Mouse (Mus musculus) adipocyte (in vitro differentiated cells): ENCODE data around the gene Inka2.

ENCODE experiments used
- DNase-seq: peaks from one replicate; pipeline ENCODE4 v3.0.0-alpha.2; 2016; ENCODE audit warnings: low spot score

Inka2 gene

DNA sequence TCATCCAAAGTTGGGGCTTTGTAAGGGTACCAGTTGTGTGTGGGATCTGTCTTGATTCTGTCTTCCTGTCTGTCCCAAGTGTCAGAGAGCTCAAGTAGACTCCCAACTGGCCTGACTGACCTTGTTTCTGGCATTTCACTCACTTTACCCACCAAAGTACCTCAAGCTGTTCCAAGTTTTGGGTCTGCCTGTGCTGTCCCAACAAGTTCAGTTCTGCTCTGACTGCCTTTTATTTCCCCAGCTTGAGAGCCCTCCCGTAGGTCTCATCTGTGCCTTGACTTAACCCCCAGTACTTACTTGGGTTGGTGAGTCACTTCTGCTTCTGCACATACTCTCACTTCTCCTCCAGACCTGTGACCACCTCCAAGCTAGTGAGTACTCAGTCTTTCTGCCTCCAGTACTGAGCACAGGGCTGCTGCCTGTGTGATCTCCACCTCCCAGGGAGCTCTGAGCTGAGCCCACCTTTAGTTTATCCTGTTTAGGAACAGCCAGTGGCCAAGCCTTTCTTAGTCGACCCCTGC is 17.3 kb downstream of the Inka2 start:
- DNase-seq, result no peak

DNA sequence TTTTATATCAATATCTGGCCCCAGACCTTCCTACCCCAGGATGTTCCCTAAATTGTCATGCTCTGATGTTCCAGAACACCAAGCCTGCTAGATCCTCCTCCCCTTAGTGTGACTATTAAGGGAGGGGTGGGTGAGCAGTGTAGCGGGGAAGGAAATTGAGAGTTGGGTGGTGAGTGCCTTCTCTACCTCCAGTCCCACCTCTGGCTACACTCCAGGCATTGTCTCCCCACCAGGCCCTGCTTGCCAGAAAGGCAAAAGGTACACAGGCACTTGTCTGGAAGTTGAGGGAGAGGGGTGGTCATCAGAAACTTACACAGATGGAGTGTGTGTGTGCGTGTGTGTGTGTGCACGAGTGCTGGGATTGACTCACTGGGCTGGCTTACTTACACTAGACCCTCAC is 18.1 kb downstream of the Inka2 start:
- no peak for DNase-seq

DNA sequence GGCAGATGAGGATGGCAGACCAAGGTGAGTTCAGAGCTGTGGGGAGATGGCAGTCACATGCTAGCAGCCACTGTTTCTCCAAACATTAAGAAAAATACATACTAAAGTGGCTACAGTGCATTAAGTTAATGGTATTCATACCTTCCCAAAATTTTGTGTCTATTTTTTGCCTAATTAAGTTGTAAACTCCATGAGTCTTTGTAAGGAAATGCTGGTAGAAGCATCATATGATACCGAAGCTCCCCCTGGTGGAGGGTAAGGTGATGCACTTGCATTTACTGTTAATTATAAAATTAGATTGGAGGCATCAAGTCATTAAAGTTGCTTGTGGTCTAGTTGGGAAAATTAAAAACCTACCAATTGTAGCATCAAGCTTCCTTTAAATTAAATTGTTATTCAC is 21.6 kb downstream of the Inka2 start:
- DNase-seq, result peak; percentile 79

DNA sequence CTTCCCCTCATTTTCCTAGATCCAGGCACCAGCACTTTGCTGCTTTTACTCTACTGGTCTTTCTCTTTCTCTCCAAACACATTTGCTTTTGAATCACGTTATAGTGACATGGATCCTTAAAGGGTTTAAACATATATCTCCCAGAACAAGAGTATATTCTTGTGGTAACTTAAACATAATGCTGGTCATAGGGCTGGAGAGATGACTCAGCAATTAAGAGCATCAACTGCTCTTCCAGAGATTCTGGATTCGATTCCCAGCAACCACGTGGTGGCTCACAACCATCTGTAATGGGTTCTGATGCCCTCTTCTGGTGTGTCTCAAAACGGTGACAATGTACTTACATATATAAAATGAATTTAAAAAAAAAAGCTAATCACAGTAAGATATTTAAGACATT is 28.0 kb downstream of the Inka2 start:
- no peak for DNase-seq

DNA sequence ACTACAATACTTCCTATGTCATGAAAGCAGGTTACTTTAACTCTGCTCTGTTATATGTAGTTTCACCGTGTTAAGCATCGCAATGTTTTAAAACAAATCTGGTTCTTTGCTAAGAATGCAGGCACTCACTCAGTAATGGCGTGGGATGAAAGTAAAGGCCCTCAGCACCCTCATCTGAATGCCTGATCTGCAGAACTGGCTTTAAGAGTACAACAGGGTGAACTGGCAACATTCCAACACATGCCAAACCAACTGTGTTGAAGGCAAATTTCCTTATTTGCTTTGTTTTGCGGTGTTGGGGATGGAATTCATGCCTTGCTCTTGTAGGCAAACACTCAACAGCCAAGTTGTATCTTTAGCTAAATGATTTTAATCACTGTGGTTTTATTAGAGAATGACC is 29.1 kb downstream of the Inka2 start:
- no peak for DNase-seq

DNA sequence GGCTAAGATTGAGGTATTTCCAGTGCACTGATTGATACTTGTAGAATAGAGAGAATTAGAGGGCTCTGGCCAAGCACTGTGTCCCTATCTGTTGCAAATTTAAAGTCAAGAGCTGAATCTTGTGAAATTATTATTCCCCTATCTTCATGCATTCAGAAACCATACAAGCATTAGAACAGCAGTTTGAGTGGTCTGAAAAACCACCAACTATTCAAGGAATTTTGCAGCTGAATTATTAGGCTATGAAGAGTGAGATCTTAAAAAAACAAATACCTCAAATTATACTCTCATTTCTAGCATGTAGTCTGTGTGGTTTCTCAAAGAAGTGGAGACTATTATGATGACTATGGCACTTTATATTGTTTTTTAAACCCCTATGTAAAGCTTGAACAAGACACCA is 30.9 kb downstream of the Inka2 start:
- DNase-seq, result no peak

DNA sequence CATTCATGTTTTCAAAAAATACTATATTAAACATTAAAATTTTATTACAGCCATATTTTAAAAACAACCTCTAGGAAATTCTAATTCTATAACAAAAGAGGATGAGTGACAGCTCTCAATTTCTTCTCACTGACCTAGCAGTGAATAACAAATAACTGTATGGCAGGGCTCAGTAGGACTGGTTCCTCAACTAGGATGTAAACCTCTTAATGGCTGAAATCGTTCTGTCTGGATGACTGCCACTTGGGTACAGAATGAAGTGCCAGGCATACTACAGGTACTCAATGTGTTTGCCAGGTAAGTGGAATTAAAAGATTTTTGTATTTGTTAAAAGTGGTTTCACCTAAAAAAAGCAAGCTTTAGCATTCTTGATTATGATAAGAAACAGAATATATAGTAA is 31.7 kb downstream of the Inka2 start:
- DNase-seq, result no peak

DNA sequence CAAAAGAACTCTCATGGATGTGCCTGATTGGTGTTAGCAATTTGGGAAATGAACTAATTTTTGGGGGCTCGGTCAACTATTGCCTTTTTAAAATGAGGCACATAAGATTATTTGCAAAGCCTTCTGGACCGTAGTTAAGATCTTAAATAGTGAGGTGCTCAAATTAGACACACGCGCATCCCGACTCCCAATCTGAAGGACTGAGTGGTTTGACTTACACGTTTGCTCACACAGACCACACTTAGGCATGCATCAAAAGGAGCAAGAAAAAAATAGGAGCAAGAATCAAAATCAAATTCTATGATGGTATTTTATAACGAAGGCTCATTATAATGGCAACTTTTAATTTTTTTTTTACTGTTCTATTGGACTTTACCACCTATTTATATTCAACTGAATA is 32.7 kb downstream of the Inka2 start:
- DNase-seq, result no peak

DNA sequence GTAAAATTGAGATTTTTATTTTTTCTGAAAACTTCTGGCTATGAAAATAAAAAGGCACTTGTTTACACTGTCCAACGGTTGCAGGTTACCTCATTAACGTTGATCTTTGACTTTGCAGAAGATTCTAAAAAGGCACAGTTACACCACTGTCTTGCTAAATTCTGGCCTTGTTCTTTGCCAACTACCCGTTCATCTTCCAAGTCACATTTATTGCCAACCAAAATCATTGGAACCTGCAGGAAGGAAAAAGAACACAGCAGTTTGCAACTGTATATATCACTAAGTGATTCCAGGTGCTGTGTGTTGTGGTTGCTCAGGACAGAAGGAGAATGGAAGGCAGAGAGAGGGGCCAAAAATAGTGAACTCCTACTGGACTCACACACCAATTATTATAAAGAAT is 33.3 kb downstream of the Inka2 start:
- peak; percentile 58 for DNase-seq

DNA sequence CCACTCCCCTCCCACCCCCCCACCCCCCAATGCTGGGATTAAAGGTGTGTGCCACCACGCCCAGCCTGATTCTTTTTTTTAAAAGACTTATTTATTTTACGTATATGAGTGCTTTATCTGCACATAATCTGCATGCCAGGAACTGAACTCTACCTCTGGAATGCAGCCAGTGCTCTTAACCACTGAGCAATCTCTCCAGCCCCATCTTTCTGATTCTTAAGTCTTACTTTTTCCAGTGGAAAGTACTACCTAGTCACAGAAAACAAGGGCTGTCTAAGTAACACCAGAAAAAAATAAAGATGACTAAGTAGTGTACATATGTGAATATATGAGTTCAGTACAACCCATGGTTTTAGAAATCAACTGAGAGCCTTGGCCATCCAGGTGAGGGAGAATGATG is 42.1 kb downstream of the Inka2 start:
- DNase-seq, result no peak

DNA sequence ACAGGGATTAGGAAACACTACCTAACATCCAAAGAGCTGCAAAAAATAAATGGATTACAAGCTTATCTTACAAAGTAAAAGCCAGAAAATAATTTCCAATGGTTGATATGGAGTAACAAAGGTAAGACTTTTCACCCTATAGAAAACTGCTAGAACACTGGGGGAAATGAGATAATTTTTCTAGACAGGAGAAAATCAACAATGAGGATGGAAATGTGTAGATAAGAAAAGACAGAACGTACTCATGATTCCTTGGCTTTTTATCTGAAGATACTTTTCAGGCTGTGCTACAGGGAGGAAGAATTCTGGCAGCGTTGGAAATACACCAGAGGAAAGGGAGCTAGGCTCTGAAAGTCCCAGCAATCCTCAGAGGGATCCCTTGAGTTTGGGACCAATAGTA is 46.4 kb downstream of the Inka2 start:
- DNase-seq, result no peak

DNA sequence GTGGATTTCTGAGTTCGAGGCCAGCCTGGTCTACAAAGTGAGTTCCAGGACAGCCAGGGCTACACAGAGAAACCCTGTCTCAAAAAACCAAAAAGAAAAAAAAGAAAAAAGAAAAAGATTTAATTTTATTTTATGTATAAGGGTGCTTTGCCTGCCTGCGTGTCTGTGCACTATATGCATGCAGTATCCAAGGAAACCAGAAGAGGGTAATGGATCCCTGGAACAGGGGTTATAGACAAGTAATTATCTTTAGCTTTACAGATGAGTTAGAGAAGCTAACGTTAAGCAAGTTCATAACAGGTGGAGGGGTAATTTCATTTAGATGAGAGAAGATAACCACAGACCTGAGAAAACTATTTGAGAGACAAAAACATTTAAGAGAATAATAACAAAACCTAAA is 49.8 kb downstream of the Inka2 start:
- no peak for DNase-seq

DNA sequence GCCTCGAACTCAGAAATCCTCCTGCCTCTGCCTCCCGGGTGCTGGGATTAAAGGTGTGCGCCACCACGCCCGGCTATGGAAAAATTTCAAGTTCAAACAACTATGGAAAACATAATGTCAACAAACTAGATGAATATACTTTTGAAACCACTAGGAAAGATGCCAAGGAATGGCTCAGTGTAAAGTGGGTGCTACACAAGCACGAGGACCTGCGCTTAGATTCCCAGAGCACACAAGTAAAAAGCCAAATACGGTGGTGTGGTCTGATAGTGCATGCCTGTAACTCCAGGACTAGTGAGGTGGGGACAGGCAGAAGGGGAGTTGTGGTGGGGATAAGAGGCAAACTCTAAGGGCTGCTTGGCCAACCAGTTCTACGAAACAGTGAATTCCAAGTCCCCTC is 50.7 kb downstream of the Inka2 start:
- DNase-seq, result no peak

DNA sequence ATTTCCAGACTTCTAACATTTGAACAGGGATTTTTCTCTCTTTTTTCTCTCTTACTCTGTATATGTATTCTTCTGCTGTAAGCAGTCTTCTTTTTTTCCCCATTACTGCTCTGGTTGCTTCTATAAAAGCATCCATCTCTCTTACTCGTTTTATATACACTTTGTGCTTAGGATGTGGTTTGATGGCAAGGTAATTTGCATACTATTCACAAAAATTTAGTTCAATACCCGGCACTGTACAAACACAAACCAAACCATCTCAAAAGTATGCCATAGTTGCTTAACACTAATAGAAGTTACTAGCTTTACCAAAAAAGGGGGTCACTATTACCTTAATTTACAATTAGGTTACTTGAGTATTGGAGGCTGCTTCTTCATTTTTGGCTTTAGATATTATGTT is 52.1 kb downstream of the Inka2 start:
- DNase-seq, result no peak

DNA sequence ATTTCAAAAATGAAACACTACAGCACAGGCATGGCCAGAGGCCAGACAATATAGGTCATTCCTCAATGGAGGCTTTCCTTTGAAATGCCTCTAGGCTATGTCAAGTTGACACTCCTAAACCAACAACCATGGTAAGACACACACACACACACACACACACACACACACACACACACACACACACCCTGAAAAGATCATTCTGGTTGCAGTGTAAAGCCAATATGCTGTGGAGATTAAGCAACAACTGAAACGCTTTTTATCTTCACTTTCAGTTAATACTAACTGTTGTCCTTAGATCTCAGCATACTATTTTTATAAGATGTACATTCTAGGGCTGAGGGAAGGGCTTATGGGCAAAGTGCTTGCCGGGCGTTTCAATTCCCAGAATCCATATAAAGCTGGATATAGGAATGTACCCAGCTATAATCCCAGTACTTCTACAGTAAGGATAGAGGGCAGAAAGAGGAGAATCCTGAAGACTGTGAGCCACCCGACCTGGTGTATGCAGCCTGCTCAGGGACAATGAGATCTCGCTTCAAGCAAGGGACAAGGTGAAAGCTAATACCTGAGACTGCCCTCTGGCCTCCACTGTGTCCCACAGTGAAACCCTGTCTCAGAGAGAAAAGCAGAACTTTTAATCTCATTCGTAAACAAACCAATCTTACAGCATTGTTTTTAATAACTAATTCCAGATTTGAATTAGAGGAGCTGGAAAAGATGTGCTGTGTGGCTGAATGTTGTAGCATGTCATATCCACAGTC is 53.1 kb downstream of the Inka2 start:
- no peak for DNase-seq

DNA sequence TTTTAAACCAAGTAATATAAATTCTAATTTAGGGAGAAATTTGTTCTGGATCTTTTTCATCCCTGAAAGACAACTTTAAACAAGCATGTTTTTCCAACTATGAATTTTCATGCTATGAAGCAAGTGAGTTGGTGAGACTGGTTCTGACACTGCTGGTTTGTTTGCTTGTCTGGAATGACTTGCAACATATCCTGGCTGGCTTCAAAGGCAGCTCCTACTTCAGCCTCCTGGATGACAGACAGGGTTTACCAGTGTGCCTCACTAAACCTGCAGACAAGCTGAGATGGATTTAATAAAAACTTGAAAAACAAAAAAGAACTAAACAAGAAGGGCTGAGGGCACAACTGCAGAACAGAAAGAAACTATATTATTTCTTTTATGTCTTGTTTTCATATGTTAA is 53.7 kb downstream of the Inka2 start:
- peak; percentile 43 for DNase-seq

DNA sequence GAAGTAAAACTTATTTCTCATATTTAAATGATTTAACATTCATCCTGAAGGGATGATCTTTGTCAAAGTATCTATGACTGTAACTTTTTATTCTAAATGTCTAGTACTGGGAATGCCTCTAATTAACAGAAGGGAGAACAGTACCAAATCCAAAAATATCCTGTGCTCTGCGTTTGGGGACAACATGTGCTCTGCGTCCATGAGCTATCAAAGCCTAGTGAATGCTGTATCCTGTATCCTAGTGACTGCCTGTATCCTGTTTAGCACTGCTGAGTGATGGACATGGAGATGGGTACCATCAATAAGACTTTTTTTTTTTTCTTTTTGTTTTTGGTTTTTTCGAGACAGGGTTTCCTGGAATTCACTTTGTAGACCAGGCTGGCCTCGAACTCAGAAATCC is 54.3 kb downstream of the Inka2 start:
- no peak for DNase-seq

DNA sequence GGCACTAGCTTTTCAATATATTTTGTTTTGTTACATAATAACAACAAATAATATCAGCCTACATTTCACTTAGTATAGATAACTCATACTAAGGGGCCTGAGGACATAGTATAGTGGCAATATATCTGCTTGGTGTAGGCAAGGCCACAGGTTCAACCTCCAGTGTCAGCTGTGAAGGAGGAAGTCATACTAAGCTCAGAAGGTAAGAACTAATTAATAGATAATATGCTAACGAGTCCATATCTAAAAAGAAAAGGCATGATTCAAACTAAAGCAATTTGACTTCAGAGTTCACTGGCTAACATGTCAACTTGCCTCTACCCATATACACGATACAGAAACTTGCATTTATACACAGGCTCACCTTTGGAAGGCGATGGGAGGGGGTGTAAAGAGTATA is 55.7 kb downstream of the Inka2 start:
- no peak for DNase-seq

DNA sequence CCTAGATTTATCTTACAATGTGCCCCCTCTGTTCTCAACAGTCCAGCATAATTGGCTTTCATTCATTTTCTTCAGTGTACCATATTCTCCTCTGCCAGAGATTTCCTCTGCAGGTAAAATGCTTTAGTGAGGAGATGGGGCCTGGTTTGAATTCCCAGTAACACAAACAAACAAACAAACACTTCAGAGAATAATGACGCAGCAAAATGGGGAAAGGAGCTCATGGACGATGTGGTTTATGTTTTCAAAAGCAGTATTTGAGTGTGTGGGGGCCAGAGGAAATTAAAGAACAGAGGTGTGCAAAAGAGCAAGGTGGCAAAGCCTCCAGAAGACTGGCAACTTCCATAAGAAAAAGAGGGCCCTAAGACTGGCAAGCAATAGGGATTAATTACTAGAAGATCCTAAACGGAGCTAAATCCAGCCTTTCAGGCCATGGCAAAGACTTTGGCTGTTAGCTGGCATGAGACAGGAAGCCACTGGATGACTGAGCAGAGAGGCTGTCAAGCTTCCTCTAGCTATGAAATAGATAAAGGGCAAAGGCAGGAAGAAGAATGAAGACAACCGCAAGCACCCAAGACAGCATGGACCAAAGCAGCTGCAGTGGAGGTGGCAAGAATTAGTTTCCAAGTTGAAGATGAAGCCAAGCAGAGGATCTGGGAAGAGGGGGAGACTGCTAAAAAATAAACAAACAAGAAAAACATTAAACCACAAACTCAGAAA is 58.9 kb downstream of the Inka2 start:
- no peak for DNase-seq

DNA sequence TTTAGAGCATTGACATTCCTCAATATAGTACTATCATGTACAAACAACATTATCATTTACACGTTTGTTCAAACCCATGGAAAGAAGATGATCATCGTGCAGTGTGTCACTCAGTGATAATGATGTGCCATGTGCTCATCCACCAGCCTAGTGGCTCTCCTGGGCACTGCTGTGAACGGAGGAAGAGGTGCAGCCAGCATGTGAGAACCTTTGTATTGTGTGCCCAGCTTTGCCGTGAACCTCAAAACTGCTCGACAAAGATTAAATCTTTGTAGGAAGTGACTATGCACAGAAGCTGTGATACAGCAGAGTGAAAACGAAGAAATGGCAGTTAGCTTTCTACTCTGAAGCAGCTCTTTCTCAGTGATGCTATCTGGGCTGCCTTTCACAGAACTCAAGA is 64.1 kb downstream of the Inka2 start:
- DNase-seq, result no peak

DNA sequence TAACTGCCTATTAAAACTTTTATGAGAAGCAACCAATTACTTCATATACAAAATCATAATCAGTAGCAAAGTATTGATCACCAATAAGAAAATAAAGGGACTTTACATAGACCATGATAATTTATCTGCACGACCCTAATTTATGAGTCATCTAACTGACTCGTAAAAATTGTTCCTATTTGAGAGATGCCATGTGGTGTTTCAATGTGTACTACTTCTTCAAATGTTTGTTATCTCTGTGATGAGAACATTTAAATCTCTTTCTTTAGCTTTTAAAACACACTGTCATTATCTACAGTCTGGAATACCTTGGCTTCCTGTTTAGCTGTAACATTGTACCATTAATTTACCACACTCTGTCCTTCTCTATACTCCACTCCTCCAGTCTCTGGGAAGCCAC is 65.0 kb downstream of the Inka2 start:
- no peak for DNase-seq
